Mouse (Mus musculus): ENCODE results near the gene Osbpl9. TPM values are rescaled to one million over a fixed set of nuclear protein-coding genes. Genes with fewer than 3 reads are reported as not detected.

The Osbpl9 gene
- polyA plus RNA-seq, 1 experiment from 2014 or later: 32.5 TPM

GRCm38 (mm10) chr4:109225606-109226005 is 23.5 kb upstream of the Osbpl9 start:
- Histone ChIP-seq H3K27ac (ENCODE audit: low read depth, low read length) (no peak overlapping the region), H3K9me3 (ENCODE audit: control insufficient read depth) (no peaks in the 10 kb centered on the region), H3K36me3 (ENCODE audit: control insufficient read depth, insufficient read depth) (no peaks in the 10 kb centered on the region), H3K4me3 (ENCODE audit: low read depth, low read length) (no peak overlapping the region), H3K4me1 (replicated peaks; ENCODE audit: control insufficient read depth, insufficient read depth, low read length) (0 out of 2 replicates have a peak, but pooled peaks cover 3% of the 10 kb centered on the region), H3K9ac (ENCODE audit: low read depth, low read length) (no peak overlapping the region), H3K4me2 (replicated peaks; ENCODE audit: low read depth) (no peak overlapping the region), H3K27me3 (replicated peaks; ENCODE audit: control insufficient read depth, insufficient read depth, low read length) (no peaks in the 10 kb centered on the region)
- no peak for TF ChIP-seq CTCF (IDR thresholded peaks at IDR 0.05; ENCODE audit: low read depth)
- no peak for ATAC-seq
- 63% methylated on average over 6 of the region's 6 CpGs for WGBS

DNA sequence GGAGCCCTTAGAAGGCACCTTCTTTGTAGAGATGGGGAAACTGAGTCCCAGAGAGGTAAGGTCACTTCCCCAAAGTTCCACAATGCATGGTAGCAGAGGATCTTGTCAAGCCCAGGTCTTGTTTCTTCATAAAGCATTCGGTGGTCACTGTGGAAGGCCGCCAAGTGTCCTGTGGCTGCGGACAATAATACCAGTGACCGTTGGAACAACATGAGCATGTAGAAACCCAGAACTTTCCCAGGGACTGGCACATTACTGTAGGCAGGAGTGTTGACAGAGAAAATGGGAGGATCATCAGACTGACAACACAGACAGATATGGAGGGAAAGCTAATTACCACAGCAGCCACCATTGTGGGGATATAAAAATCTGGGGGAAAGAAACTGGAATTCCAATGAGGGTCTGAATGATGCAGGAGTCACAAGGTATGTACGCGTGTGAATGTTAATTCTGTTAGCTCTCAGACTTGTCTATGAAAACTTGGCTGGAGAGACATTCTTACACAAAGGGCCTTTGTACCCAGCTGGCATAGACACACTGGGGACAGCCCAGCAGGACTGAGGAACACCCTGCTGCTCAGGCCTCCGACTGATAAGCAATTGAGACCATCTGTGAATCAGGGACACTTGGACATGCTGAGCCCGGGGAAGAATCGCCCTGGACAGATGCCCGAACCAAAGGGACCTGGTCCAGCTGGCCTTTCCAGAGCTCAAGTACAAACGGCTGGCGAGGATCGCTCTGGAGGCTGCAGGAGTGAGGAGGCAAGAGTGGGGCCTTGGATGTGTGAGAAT is 22.9 kb upstream of the Osbpl9 start:
- 72% methylated on average over 13 of the region's 13 CpGs for WGBS
- Histone ChIP-seq H3K27me3 (replicated peaks; ENCODE audit: control insufficient read depth, insufficient read depth, low read length) (no peaks in the 10 kb centered on the region), H3K27ac (ENCODE audit: low read depth, low read length) (no peak overlapping the region), H3K9ac (ENCODE audit: low read depth, low read length) (no peak overlapping the region), H3K4me2 (replicated peaks; ENCODE audit: low read depth) (no peak overlapping the region), H3K36me3 (ENCODE audit: control insufficient read depth, insufficient read depth) (no peaks in the 10 kb centered on the region), H3K9me3 (ENCODE audit: control insufficient read depth) (no peaks in the 10 kb centered on the region), H3K4me1 (replicated peaks; ENCODE audit: control insufficient read depth, insufficient read depth, low read length) (0 out of 2 replicates have a peak, but pooled peaks cover 3% of the 10 kb centered on the region), H3K4me3 (ENCODE audit: low read depth, low read length) (no peak overlapping the region)
- TF ChIP-seq CTCF (IDR thresholded peaks at IDR 0.05; ENCODE audit: low read depth): no peak
- no peak for ATAC-seq

- 44% methylated on average over 3 of the region's 3 CpGs for WGBS
Observed at GRCm38 (mm10) chr4:109222001-109222400, 19.9 kb upstream of the Osbpl9 start.

GRCm38 (mm10) chr4:109220441-109220940 is 18.4 kb upstream of the Osbpl9 start:
- no peak overlapping the region for H3K4me2 ChIP-seq (replicated peaks; ENCODE audit: low read depth)
- H3K27ac ChIP-seq (ENCODE audit: low read depth, low read length): no peak overlapping the region
- H3K4me3 ChIP-seq (ENCODE audit: low read depth, low read length): no peak overlapping the region
- no peaks in the 10 kb centered on the region for H3K4me1 ChIP-seq (replicated peaks; ENCODE audit: control insufficient read depth, insufficient read depth, low read length)
- no peaks in the 10 kb centered on the region for H3K9me3 ChIP-seq (ENCODE audit: control insufficient read depth)
- 63% methylated on average over 14 of the region's 14 CpGs for WGBS
- H3K36me3 ChIP-seq (ENCODE audit: control insufficient read depth, insufficient read depth): no peaks in the 10 kb centered on the region
- H3K27me3 ChIP-seq (replicated peaks; ENCODE audit: control insufficient read depth, insufficient read depth, low read length): no peaks in the 10 kb centered on the region
- ATAC-seq: no peak
- H3K9ac ChIP-seq (ENCODE audit: low read depth, low read length): no peak overlapping the region
- TF ChIP-seq CTCF (IDR thresholded peaks at IDR 0.05; ENCODE audit: low read depth): no peak

More at GRCm38 (mm10) chr4:109222001-109222400, 19.9 kb upstream of the Osbpl9 start:
- Histone ChIP-seq H3K4me1 (replicated peaks; ENCODE audit: control insufficient read depth, insufficient read depth, low read length) (no peaks in the 10 kb centered on the region), H3K27me3 (replicated peaks; ENCODE audit: control insufficient read depth, insufficient read depth, low read length) (no peaks in the 10 kb centered on the region), H3K4me2 (replicated peaks; ENCODE audit: low read depth) (no peak overlapping the region), H3K4me3 (ENCODE audit: low read depth, low read length) (no peak overlapping the region), H3K9me3 (ENCODE audit: control insufficient read depth) (no peaks in the 10 kb centered on the region), H3K27ac (ENCODE audit: low read depth, low read length) (no peak overlapping the region), H3K9ac (ENCODE audit: low read depth, low read length) (no peak overlapping the region), H3K36me3 (ENCODE audit: control insufficient read depth, insufficient read depth) (no peaks in the 10 kb centered on the region)
- no peak for ATAC-seq
- TF ChIP-seq CTCF (IDR thresholded peaks at IDR 0.05; ENCODE audit: low read depth): no peak

DNA sequence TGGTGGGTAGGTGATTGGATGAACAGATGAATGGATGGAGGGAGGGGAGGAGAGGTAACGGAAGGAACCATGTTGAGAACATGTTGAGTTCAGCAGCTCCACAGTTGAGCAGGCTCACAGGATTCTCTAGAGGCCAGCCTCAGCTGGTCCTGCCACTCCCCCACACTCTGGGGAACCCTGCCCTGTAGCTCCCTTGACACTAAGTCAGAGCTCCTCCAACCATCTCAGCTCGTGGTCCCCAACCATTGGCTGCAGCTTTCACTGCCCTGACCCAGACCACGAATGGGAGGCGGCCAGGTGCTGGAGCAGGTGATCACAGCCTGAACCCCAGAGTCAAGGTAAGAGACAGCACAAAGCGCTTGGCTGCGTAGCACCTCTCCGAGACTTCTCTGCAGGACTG is 15.9 kb upstream of the Osbpl9 start:
- 70% methylated on average over 7 of the region's 7 CpGs for whole genome bisulfite sequencing
- Histone ChIP-seq H3K36me3 (ENCODE audit: control insufficient read depth, insufficient read depth) (no peaks in the 10 kb centered on the region), H3K27ac (ENCODE audit: low read depth, low read length) (no peak overlapping the region), H3K4me2 (replicated peaks; ENCODE audit: low read depth) (no peak overlapping the region), H3K9me3 (ENCODE audit: control insufficient read depth) (no peaks in the 10 kb centered on the region), H3K9ac (ENCODE audit: low read depth, low read length) (no peak overlapping the region), H3K4me3 (ENCODE audit: low read depth, low read length) (no peak overlapping the region), H3K4me1 (replicated peaks; ENCODE audit: control insufficient read depth, insufficient read depth, low read length) (no peaks in the 10 kb centered on the region), H3K27me3 (replicated peaks; ENCODE audit: control insufficient read depth, insufficient read depth, low read length) (no peaks in the 10 kb centered on the region)
- ATAC-seq: no peak
- no peak for TF ChIP-seq CTCF (IDR thresholded peaks at IDR 0.05; ENCODE audit: low read depth)

DNA sequence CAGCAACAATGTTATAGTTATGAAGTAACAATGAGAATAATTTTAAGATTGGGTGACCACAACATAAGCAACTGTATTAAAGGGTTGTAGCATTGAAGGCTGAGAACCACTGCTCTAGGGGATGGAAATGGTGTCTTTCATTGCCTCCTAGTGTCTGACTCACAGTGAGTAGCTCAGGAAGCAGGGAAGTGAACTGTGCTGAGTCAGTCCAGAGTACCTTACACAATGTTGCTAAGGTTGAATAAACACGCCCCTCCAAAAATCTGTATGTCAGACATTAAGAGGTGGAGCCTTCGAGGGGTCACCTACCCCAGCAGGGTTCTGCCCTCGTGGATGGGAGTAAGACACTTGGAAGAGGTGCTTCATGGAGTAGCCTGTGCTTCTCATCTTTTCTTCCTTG is 11.9 kb upstream of the Osbpl9 start:
- no peaks in the 10 kb centered on the region for H3K27me3 ChIP-seq (replicated peaks; ENCODE audit: control insufficient read depth, insufficient read depth, low read length)
- 76% methylated on average over 3 of the region's 3 CpGs for WGBS

More for the DNA sequence above, 11.9 kb upstream of the Osbpl9 start:
- no peak for TF ChIP-seq CTCF (IDR thresholded peaks at IDR 0.05; ENCODE audit: low read depth)
- H3K9ac ChIP-seq (ENCODE audit: low read depth, low read length): no peak overlapping the region
- no peaks in the 10 kb centered on the region for H3K36me3 ChIP-seq (ENCODE audit: control insufficient read depth, insufficient read depth)
- no peaks in the 10 kb centered on the region for H3K9me3 ChIP-seq (ENCODE audit: control insufficient read depth)
- H3K4me3 ChIP-seq (ENCODE audit: low read depth, low read length): no peak overlapping the region
- no peak for ATAC-seq
- no peak overlapping the region for H3K27ac ChIP-seq (ENCODE audit: low read depth, low read length)
- H3K4me1 ChIP-seq (replicated peaks; ENCODE audit: control insufficient read depth, insufficient read depth, low read length): no peaks in the 10 kb centered on the region
- no peak overlapping the region for H3K4me2 ChIP-seq (replicated peaks; ENCODE audit: low read depth)

All from intestine, postnatal 0 days (tissue).